Mouse (Mus musculus) embryonic facial prominence, embryonic 11.5 days (tissue): ENCODE measurements at regions not wholly inside any gene's neighbourhood (a gene's known extent, or its start where the extent isn't known, plus 50 kb on each side); places are given as distances from the start of the nearest gene placed in this dataset.

Source experiments
- ATAC-seq: fragments of 200-750 bp; cut with Nextera tagmentation; replicated peaks from 2 replicates; pipeline ENCODE4 v1.8.0; 2017; ENCODE audit warnings: low read depth; ENCODE audit not compliant: insufficient number of reproducible peaks, low FRiP score, low TSS enrichment
- DNase-seq: peaks from one replicate; pipeline ENCODE4 v3.0.0-alpha.2; 2015; ENCODE audit warnings: low spot score
- H3K27ac ChIP-seq: fragments of 300-500 bp; sonication (generic); replicated peaks from 2 replicates; pipeline ENCODE4 v1.5.1; 2014; ENCODE audit warnings: mild to moderate bottlenecking, low read depth, low read length, control low read depth
- H3K27me3 ChIP-seq: fragments of 300-500 bp; sonication (generic); 2 replicates; pipeline ENCODE4 v1.6.1; 2014; ENCODE audit warnings: mild to moderate bottlenecking, low read length, moderate library complexity, mixed read lengths; ENCODE audit not compliant: control insufficient read depth, insufficient read depth
- H3K36me3 ChIP-seq: fragments of 300-500 bp; sonication (generic); replicated peaks from 2 replicates; pipeline ENCODE4 v1.6.1; 2014; ENCODE audit warnings: low read depth, mild to moderate bottlenecking, low read length, moderate library complexity, mixed read lengths; ENCODE audit not compliant: control insufficient read depth, insufficient read depth
- H3K4me1 ChIP-seq: fragments of 300-500 bp; sonication (generic); 2 replicates; pipeline ENCODE4 v1.6.1; 2014; ENCODE audit warnings: low read length, mixed read lengths; ENCODE audit not compliant: control insufficient read depth, insufficient read depth
- H3K4me2 ChIP-seq: fragments of 300-500 bp; sonication (generic); 2 replicates; pipeline ENCODE4 v1.6.1; 2014; ENCODE audit warnings: low read depth, mild to moderate bottlenecking, control low read depth, low read length, moderate library complexity
- H3K4me3 ChIP-seq: fragments of 300-500 bp; sonication (generic); 2 replicates; pipeline ENCODE4 v1.5.1; 2014; ENCODE audit warnings: low read depth, low read length, control low read depth
- H3K9ac ChIP-seq: fragments of 300-500 bp; sonication (generic); replicated peaks from 2 replicates; pipeline ENCODE4 v1.6.1; 2014; ENCODE audit warnings: mild to moderate bottlenecking, control low read depth, low read length
- H3K9me3 ChIP-seq: fragments of 300-500 bp; sonication (generic); replicated peaks from 2 replicates; pipeline ENCODE4 v1.6.1; 2016; ENCODE audit warnings: mild to moderate bottlenecking, low read length, inconsistent platforms, mixed read lengths; ENCODE audit not compliant: control insufficient read depth
- WGBS: fragments of 180-500 bp; shearing (Covaris S2); extraction: QIAGEN DNeasy Blood & Tissue Kit; methylation state at CpG from one replicate; pipeline ENCODE4 v1.1.7; 2014; 5-methylcytosine and 5-hydroxymethylcytosine counted together

GRCm38 (mm10) chr7:63346393-63346730, 98.2 kb upstream of the Otud7a start:
- ATAC-seq (no peak), DNase-seq (no peak)
- no peaks in the 10 kb centered on the region for H3K4me1 ChIP-seq
- H3K27me3 ChIP-seq, result no peaks in the 10 kb centered on the region
- H3K9ac ChIP-seq, result no peak overlapping the region
- no peak overlapping the region for H3K27ac ChIP-seq
- H3K36me3 ChIP-seq, result no peaks in the 10 kb centered on the region
- no peak overlapping the region for H3K4me2 ChIP-seq
- no peak overlapping the region for H3K4me3 ChIP-seq
- WGBS, result 88% methylated on average over 2 of the region's 2 CpGs
- no peaks in the 10 kb centered on the region for H3K9me3 ChIP-seq
